Mouse (Mus musculus): ENCODE measurements around the gene Gm3164. TPM values are rescaled to one million over a fixed set of nuclear protein-coding genes. Genes with fewer than 3 reads are reported as not detected.
"Not testable (repeated sequence)": the region's sequence is repeated elsewhere in the genome, so short reads cannot be mapped to it uniquely, and the experiment has no call there.

Gm3164 gene
- 3.5 and 4.0 TPM in 2 replicates for polyA plus RNA-seq (2015; fragmentation: Nextera tagmentation; extraction: Ambion mirVana)

DNA sequence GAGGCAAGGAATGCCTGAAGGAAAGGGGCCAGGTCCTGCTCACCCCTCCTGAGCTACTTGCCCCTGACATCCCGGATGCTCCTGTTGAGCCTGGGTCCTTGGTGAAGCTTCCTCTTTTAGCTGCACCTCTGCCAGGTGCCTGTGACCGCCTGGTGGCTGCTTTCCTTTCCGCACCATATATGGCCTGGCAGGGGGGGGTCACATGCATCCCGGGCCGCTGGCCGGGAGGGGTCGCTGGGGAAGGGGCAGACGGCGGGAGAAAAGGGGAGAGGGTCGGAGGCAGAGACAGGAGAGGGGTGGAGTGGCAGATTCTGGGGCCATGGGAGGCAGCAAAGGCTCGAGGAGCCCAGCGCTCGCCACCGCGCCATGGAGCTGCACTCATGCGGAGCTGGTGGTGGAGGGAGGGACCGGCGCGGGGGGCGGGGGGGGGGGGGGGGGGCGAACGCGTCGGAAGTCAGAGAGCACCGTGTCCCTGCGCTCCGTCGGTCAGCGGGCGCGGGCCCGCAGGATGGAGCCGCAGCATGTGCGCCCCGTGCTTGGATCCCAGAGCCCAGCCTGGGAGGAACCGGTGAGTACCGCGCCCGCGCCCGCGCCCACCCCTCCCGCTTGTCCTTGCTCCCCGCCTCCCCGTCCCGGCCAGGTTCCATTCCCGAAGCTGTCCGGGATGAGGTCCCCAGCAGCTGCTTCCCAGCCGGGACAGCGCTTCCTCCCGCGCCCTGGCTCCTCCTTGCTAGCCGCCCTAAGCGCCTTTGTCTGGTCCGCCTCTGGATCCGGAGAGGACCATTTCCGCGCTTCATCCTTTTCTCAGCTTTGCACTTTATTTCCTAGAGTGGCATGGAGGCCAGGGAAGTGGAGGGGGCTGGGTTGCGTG lies at the start of gene Gm3164:
Gene Gm3164, plus strand, starts transcription at position 484 of the 871 bp plus-strand sequence.
- H3K4me1 ChIP-seq; H3K27ac ChIP-seq (replicated peaks); H3K36me3 ChIP-seq; H3K27me3 ChIP-seq; H3K9me3 ChIP-seq: not testable (repeated sequence)
- peak; percentile 78; the same call in 1 of the 2 replicates for ATAC-seq (replicated peaks)
- H3K4me2 ChIP-seq (replicated peaks): peak within 1 kb of the TSS; percentile 59
- H3K4me3 ChIP-seq: peak within 1 kb of the TSS; percentile 52
- 2% methylated on average over 37 of the region's 59 CpGs for WGBS
- H3K9ac ChIP-seq (replicated peaks): peak within 1 kb of the TSS; percentile 53

DNA sequence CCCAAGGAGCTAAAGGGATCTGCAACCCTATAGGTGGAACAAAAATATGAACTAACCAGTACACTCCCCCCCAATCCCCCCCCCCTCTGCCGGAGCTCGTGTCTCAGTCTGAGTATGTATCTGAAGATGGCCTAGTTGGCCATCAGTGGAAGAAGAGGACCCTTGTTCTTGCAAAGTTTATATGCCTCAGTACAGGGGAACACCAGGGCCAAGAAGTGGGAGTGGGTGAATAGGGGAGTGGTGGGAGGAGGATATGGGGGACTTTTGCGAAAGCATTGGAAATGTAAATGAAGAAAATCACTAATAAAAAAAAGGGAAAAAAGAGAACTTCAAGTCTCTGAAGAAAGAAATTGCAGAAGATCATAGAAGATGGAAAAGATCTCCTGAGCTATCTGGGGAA lies 46.3 kb upstream of the Gm3164 start:
- 90% methylated on average over 3 of the region's 3 CpGs for WGBS

DNA sequence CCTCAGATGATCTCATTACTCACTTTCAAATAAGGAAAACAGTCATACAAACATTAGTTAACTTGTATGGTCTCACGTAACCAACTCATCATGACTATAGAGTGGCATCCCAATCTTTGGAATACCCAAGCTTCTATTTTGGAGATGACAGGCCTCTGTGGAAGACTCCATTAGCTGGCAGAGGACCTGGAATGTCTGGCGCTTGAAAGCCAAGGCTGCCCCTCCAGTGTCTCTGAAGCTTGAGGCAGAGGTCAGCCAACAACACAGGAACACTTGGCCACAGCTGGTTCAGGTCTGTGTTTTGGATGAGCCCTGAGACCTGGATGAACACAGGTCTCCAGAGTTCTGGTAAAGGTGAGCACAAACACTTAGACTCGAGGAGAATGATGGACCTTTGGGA lies 45.6 kb upstream of the Gm3164 start:
- not testable (repeated sequence) for H3K27ac ChIP-seq (replicated peaks); H3K27me3 ChIP-seq; H3K9me3 ChIP-seq; H3K4me1 ChIP-seq; H3K4me2 ChIP-seq (replicated peaks); ATAC-seq (replicated peaks); H3K4me3 ChIP-seq; H3K9ac ChIP-seq (replicated peaks); H3K36me3 ChIP-seq
- WGBS: 78% methylated on average over 3 of the region's 3 CpGs

More for the DNA sequence above, 46.3 kb upstream of the Gm3164 start:
- H3K36me3 ChIP-seq; H3K27me3 ChIP-seq; H3K27ac ChIP-seq (replicated peaks); H3K4me3 ChIP-seq; H3K9ac ChIP-seq (replicated peaks); H3K4me2 ChIP-seq (replicated peaks); H3K4me1 ChIP-seq; ATAC-seq (replicated peaks); H3K9me3 ChIP-seq: not testable (repeated sequence)

DNA sequence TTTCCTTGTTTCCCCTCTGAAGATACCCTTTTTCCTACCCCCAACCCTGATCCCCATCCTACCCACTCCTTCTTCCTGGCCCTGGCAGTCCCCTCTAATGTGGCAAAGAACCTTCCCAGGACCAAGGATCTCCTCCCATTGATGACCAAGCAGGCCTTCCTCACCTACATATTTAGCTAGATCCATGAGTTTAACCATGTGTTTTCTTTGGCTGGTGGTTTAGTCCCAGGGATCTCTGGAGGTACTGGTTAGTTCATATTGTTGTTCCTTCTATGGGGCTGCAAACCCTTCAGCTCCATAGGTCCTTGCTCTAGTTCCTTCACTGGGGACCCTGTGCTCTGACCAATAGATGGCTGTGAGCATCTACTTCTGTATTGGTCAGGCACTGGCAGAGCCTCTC lies 37.4 kb upstream of the Gm3164 start:
- H3K9me3 ChIP-seq; H3K4me2 ChIP-seq (replicated peaks); H3K27me3 ChIP-seq; H3K36me3 ChIP-seq; H3K9ac ChIP-seq (replicated peaks); H3K27ac ChIP-seq (replicated peaks); ATAC-seq (replicated peaks); H3K4me1 ChIP-seq; H3K4me3 ChIP-seq: not testable (repeated sequence)

DNA sequence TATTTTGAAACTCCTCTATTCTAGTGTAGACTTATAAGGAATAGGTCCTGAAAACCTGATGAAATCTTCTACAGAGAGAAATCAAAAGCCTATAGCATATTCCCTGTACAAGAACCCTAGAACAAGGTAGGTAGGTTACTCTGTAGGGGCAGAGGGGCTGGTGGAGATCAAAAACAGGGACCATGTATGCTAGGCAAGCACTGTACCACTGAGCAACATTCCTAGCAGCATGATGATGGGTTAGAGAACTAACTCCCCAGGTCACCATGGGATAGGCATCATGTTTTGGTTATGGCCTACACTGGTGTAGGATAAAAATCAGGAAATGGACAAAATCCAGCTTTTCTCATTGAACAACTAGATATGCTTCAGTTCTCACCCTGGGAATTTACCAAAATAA lies 29.6 kb upstream of the Gm3164 start:
- not testable (repeated sequence) for ATAC-seq (replicated peaks); H3K4me3 ChIP-seq; H3K27me3 ChIP-seq; H3K4me2 ChIP-seq (replicated peaks); H3K9ac ChIP-seq (replicated peaks); H3K36me3 ChIP-seq; H3K4me1 ChIP-seq; H3K27ac ChIP-seq (replicated peaks); H3K9me3 ChIP-seq

DNA sequence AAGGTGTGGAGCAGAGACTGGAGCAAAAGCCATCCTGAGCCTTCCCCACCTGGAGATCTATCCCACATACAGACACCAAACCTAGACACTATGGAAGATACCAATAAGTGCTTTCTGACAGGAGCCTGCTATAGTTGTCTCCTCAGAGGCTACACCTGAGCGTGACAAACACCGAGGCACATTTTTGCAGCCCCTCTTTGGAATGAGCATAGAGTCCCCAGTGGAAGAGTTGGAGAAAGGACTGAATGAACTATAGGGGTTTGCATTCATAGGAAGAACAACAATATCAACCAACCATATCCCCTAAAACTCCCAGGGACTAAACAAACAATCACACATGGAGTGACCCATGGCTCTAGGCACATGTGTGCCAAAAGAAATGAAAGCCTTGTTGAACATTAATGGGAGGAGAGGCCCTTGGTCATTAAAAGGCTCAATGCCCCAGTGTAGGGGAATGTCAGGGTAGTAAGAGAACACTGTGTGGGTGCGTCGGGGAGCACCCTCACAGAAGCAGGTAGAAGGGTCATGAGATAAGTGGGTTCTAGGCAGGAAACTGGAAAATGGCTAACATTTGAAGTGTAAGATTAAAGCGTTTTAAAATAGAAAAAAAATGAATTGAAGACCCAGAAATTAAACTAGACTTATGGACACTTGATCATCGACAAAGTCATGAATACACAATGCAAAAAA lies 22.3 kb upstream of the Gm3164 start:
- not testable (repeated sequence) for H3K4me2 ChIP-seq (replicated peaks)

DNA sequence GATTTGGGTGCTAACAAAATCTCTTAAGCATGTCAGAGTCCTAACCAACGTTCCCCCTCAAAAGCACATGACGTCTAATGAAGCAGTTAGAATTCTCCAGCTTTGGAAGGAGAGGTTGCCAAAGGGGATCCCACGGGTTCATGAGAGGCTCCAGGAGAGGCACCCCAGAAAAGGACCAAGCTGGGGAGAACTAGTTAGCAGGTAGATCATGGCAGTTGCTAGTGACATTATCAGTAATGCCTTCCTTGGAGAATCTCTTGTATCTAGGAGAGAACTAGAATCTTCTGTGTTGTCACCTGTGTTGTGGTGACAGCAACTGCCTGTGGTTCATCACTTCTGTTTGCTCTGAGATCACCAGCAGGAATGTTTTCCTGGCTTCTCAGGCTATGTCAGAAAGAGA lies 18.0 kb upstream of the Gm3164 start, which contains the start of gene Gm3159:
Gene Gm3159, plus strand, starts transcription at position 301 of the 400 bp plus-strand sequence.
- not testable (repeated sequence) for ATAC-seq (replicated peaks); H3K4me3 ChIP-seq; H3K9ac ChIP-seq (replicated peaks); H3K27me3 ChIP-seq; H3K27ac ChIP-seq (replicated peaks); H3K4me2 ChIP-seq (replicated peaks); H3K36me3 ChIP-seq; H3K4me1 ChIP-seq; H3K9me3 ChIP-seq
- 73% methylated on average over 2 of the region's 3 CpGs for whole genome bisulfite sequencing

More for the DNA sequence above, 22.3 kb upstream of the Gm3164 start:
- H3K27me3 ChIP-seq; H3K27ac ChIP-seq (replicated peaks); H3K36me3 ChIP-seq; H3K4me1 ChIP-seq; H3K4me3 ChIP-seq; H3K9ac ChIP-seq (replicated peaks); ATAC-seq (replicated peaks); H3K9me3 ChIP-seq: not testable (repeated sequence)
- WGBS: 88% methylated on average over 4 of the region's 6 CpGs

DNA sequence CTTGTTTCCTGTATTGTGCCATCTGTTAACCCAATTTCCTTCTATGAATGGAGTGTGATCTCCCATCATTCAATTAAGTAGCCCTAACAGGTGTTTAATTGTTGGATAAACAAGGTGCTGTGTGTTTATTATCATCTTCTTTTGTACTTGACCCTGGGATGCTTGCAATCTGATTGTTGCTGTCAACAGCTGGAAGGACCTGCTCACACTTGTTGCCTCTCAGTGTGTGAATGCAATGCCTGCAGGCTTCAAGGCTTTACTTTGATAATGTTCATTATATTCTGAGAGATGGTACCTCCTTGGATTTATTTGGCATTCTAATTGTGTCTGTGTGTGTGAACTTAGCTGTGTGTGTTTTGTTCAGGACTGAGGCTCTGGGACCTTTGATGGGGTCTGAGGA lies 16.6 kb upstream of the Gm3164 start:
- ATAC-seq (replicated peaks); H3K9me3 ChIP-seq; H3K4me3 ChIP-seq; H3K9ac ChIP-seq (replicated peaks); H3K4me2 ChIP-seq (replicated peaks); H3K27ac ChIP-seq (replicated peaks); H3K36me3 ChIP-seq; H3K4me1 ChIP-seq; H3K27me3 ChIP-seq: not testable (repeated sequence)

DNA sequence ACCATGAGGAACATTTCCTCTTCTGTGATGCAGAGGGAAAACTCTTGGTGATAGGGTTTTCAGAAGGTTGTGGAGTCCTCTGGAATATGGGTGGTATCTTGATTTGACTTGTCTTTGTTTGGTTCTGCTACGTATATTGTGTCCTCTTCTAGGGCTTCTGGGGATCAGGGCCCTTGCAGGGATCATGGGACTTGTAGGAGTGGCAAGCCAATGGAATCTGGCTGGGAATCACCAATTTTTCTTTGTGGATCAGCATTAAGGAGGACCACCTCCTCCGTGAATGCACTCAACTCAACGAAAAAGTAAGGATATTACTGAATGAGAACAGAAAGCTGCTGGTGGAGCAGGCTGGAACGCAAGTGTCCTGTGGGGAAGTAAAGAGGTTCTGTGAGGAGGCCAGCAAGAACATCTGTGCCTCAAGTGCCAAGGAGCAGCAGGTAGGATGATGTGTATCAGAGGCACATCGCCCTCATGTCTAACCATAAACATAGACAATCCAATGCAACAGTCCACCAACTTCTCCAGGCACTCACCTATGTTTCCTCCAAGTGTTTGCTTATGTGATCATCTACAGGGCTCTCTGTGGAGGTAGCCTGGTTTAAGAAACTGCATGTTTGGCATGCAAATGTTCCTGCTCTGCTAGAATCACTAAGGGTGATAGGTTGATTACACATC lies 15.0 kb upstream of the Gm3164 start:
- not testable (repeated sequence) for H3K27ac ChIP-seq (replicated peaks); H3K4me3 ChIP-seq; H3K27me3 ChIP-seq; H3K9ac ChIP-seq (replicated peaks); H3K9me3 ChIP-seq; H3K4me1 ChIP-seq; H3K36me3 ChIP-seq; ATAC-seq (replicated peaks); H3K4me2 ChIP-seq (replicated peaks)
- WGBS: 92% methylated on average over 5 of the region's 5 CpGs

DNA sequence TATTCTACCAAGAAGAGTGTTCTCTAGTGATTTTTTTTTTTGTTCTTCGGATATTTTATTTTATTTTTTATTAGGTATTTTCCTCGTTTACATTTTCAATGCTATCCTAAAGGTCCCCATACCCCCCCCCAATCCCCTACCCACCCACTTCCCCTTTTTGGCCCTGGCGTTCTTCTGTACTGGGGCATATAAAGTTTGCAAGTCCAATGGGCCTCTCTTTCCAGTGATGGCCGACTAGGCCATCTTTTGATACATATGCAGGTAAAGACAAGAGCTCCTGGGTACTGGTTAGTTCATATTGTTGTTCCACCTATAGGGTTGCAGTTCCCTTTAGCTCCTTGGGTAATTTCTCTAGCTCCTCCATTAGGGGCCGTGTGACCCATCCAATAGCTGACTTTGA lies 14.0 kb upstream of the Gm3164 start:
- WGBS: 75% methylated on average over 5 of the region's 5 CpGs

DNA sequence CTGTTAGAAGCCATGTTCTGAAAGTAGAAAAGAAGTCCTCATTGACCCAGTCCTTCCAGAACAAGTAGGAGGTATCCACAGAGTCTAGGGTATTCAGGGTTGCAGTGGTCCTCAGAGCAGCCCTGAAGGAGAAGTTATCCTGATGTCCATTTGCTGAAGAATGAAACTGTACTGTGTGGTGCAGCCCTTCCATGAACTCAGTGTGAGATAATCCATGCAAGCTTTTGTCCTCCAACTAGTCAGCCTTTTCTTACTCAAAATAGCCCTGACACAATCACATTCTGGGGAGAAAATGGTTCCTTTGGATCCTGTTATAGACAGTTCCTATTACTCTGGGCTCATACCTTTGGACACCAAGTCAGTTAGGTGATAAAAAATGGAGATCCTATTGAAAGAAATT lies 11.4 kb upstream of the Gm3164 start:
- not testable (repeated sequence) for H3K9me3 ChIP-seq; H3K36me3 ChIP-seq; H3K27ac ChIP-seq (replicated peaks); ATAC-seq (replicated peaks); H3K4me2 ChIP-seq (replicated peaks); H3K9ac ChIP-seq (replicated peaks); H3K4me1 ChIP-seq; H3K4me3 ChIP-seq; H3K27me3 ChIP-seq

More for the DNA sequence above, 14.0 kb upstream of the Gm3164 start:
- H3K4me1 ChIP-seq; H3K27ac ChIP-seq (replicated peaks); H3K36me3 ChIP-seq; ATAC-seq (replicated peaks); H3K9me3 ChIP-seq; H3K9ac ChIP-seq (replicated peaks); H3K4me2 ChIP-seq (replicated peaks); H3K27me3 ChIP-seq; H3K4me3 ChIP-seq: not testable (repeated sequence)

DNA sequence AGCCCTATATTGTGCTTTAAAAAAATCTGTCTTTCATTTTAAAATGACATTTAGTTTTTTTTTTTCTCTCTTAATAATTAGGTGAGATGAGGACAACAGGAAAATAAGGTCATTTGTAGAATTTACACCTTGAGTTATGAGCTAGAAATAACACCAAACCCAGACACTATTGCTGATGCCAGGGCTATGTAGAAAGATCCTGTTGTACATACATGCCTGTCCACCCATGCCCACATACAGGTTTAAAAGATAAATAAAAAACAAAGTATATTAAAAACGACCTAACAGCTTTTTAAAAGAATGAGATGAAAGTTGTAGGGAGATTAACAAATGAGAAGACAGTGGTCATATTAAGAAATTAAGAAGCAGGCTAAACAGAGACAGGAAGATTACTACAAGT lies 5.3 kb upstream of the Gm3164 start:
- not testable (repeated sequence) for H3K27me3 ChIP-seq; H3K4me1 ChIP-seq; H3K27ac ChIP-seq (replicated peaks); H3K36me3 ChIP-seq; H3K9ac ChIP-seq (replicated peaks); H3K9me3 ChIP-seq; ATAC-seq (replicated peaks); H3K4me3 ChIP-seq; H3K4me2 ChIP-seq (replicated peaks)
- 70% methylated on average over 1 of the region's 1 CpGs for WGBS
